Mouse (Mus musculus) bone marrow macrophage, adult 2 months (primary cell): ENCODE results near the gene Tut7.

Experiments
- CTCF ChIP-seq: IDR thresholded peaks from 2 replicates; pipeline ENCODE4 v1.5.1; 2012; ENCODE audit warnings: low read depth, mild to moderate bottlenecking, low read length, moderate library complexity
- POLR2A ChIP-seq: IDR thresholded peaks from 2 replicates; pipeline ENCODE4 v1.6.1; 2012; ENCODE audit warnings: mild to moderate bottlenecking, low read depth, low read length, borderline replicate concordance

DNA sequence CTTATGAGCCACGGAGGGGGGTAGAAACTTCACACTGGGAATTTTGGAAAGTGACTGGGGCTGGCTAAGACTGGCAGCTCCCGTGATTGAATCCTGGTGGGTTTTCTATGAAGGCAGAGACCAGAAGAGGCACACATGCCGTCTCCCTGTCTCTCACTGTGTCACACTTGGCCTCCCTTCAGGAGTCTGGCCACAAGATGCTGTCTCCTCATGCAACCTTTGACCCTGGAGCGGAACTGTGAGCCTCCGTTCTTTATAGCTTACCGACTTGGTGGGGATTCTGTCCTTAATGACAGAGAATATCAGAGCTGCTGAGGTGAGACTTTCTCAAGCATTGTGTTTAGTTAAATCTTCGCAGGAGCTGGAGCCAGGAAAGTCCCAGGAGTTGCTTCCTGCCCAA lies 49.5 kb upstream of the Tut7 start:
- TF ChIP-seq POLR2A (no peak), CTCF (no peak)
